Mouse (Mus musculus) heart, embryonic 11.5 days (tissue): ENCODE data around the gene Sema4c. TPM values are rescaled to one million over a fixed set of nuclear protein-coding genes. Genes with fewer than 3 reads are reported as not detected.

Experiments
- ATAC-seq: fragments of 200-750 bp; cut with Nextera tagmentation; replicated peaks from 2 replicates; pipeline ENCODE4 v1.8.0; 2017; ENCODE audit warnings: moderate library complexity; ENCODE audit not compliant: insufficient number of reproducible peaks, low FRiP score, low TSS enrichment
- H3K27ac ChIP-seq: fragments of 300-500 bp; sonication (generic); 2 replicates; pipeline ENCODE4 v1.5.1; 2014; ENCODE audit warnings: mild to moderate bottlenecking, low read depth, low read length
- H3K27me3 ChIP-seq: fragments of 300-500 bp; sonication (generic); 2 replicates; pipeline ENCODE4 v1.6.1; 2014; ENCODE audit warnings: mild to moderate bottlenecking, low read length, mixed read lengths; ENCODE audit not compliant: control insufficient read depth, insufficient read depth
- H3K36me3 ChIP-seq: fragments of 300-500 bp; sonication (generic); 2 replicates; pipeline ENCODE4 v1.6.1; 2014; ENCODE audit warnings: mild to moderate bottlenecking, low read length, moderate library complexity, mixed read lengths; ENCODE audit not compliant: control insufficient read depth, insufficient read depth
- H3K4me1 ChIP-seq: fragments of 300-500 bp; sonication (generic); 2 replicates; pipeline ENCODE4 v1.6.1; 2014; ENCODE audit warnings: low read length; ENCODE audit not compliant: control insufficient read depth, insufficient read depth
- H3K4me2 ChIP-seq: fragments of 300-500 bp; sonication (generic); 2 replicates; pipeline ENCODE4 v1.6.1; 2014; ENCODE audit warnings: mild to moderate bottlenecking, moderate library complexity
- H3K4me3 ChIP-seq: fragments of 300-500 bp; sonication (generic); 2 replicates; pipeline ENCODE4 v1.5.1; 2014; ENCODE audit warnings: low read depth, low read length
- H3K9ac ChIP-seq: fragments of 300-500 bp; sonication (generic); 2 replicates; pipeline ENCODE4 v1.6.1; 2014; ENCODE audit warnings: mild to moderate bottlenecking, low read depth, low read length, moderate library complexity
- H3K9me3 ChIP-seq: fragments of 300-500 bp; sonication (generic); replicated peaks from 2 replicates; pipeline ENCODE4 v1.6.1; 2016; ENCODE audit warnings: low read length; ENCODE audit not compliant: control insufficient read depth
- WGBS: fragments of 180-500 bp; shearing (Covaris S2); extraction: QIAGEN DNeasy Blood & Tissue Kit; methylation state at CpG from one replicate; pipeline ENCODE4 v1.1.7; 2014; ENCODE audit not compliant: insufficient replicate concordance; 5-methylcytosine and 5-hydroxymethylcytosine counted together
- polyA plus RNA-seq: library from polyadenylated mRNA; unstranded; fragments of >200 nt; fragmentation: Nextera tagmentation; extraction: Ambion mirVana; gene quantifications from 2 replicates; pipeline ENCODE4 v1.2.1, GENCODE M21; 2014

The Sema4c gene
- polyA plus RNA-seq, 1 experiment from 2014 or later: 2.1 TPM

DNA sequence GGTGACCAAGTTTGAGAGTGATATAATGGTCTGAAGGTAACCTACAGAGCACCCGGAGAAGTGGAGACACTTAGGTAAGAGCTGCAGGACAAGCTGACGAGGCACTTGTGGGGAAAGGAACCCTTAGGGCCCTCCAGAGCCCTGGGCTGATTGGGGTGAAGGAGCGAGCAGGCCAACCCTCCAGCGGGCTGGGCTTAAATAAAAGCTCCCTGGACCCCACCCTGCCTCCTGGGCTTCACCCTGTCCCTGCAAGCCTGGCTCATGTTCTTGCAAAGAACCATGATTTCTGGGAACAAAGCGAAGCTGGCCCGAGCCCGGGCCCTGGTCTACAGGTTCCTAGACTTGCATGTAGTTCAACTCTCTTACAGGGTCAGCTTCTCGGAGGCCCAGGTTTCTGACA lies 15.4 kb upstream of the Sema4c start:
- no peak for ATAC-seq
- Histone ChIP-seq H3K36me3 (no peaks in the 10 kb centered on the region), H3K4me2 (no peak overlapping the region), H3K9me3 (no peaks in the 10 kb centered on the region), H3K4me1 (peaks cover 25% of the 10 kb centered on the region), H3K9ac (no peak overlapping the region), H3K27ac (no peak overlapping the region), H3K4me3 (no peak overlapping the region), H3K27me3 (no peaks in the 10 kb centered on the region)
- 77% methylated on average over 8 of the region's 8 CpGs for WGBS

DNA sequence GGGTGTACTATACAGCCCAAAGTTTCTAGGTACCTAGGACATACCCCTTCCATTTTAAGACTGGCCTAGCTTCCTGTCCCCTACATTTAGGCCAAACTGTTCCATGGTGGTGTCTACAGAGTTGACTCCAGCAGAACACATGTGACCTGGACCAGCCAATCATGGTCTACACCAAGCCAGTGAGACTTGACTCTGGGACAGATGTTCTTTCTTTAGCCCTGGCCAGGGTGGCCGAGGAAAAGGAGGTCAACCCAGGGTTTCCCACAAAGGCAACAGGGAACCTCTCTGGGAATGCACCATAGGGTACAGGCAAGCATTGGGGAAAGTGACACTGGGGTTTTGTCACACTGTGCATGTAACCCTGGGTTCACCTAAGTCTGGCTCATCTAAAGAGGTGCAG lies 14.6 kb upstream of the Sema4c start:
- H3K27ac ChIP-seq: no peak overlapping the region
- H3K4me1 ChIP-seq: peaks cover 30% of the 10 kb centered on the region
- ATAC-seq: no peak
- no peaks in the 10 kb centered on the region for H3K9me3 ChIP-seq
- H3K4me3 ChIP-seq: no peak overlapping the region
- no peak overlapping the region for H3K4me2 ChIP-seq
- no peaks in the 10 kb centered on the region for H3K36me3 ChIP-seq
- no peaks in the 10 kb centered on the region for H3K27me3 ChIP-seq
- WGBS: 76% methylated on average over 1 of the region's 1 CpGs
- no peak overlapping the region for H3K9ac ChIP-seq

DNA sequence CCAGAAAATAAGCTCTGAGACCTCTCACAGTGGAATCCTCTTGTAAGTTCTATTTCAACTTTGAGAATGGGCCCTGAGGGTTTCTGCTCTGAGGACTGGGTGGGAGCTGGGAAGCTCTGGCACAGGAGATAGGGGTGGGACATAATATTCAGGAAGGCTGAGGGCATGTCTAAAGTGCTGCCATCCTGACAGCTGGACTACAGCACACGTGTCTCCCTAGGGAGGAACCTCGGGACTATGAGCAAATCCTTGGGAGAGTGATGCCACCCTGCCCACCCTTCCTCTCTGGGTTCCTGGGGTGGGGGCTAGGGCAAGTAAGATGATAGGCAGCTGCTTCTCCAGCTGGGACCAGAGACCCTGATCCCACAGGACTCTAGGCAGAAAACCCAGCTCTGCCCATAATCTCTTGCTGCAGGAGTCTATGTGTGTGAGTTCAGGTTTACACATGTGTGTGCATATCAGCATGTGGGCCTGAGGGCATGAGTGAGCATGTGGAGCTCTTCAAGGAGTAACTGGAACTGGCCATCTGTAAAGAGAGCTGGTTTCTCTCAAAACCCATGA lies 14.1 kb upstream of the Sema4c start:
- ATAC-seq: no peak
- Histone ChIP-seq H3K27me3 (no peaks in the 10 kb centered on the region), H3K9me3 (no peaks in the 10 kb centered on the region), H3K4me3 (no peak overlapping the region), H3K9ac (no peak overlapping the region), H3K4me1 (peaks cover 28% of the 10 kb centered on the region), H3K4me2 (no peak overlapping the region), H3K36me3 (no peaks in the 10 kb centered on the region), H3K27ac (no peak overlapping the region)
- 61% methylated on average over 2 of the region's 2 CpGs for WGBS

DNA sequence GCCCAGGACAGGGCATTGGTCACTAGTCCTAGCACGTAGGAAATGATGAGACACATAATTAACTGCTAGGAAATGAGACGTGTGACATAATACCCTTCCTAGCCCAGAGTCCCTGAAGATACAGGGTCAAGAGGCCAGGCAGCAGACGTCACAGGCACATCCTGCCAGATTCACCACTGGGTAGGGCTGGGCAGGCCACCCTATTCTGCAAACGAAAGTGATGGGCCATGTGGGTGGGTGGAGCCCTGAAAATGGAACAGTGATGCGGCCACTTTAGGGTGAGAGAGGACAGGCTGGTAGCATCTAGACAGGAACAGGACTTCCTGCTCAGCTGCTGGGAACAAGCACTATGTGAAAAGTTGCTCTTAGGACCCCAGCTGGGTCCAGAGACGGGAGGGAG lies 13.5 kb upstream of the Sema4c start:
- Histone ChIP-seq H3K27ac (no peak overlapping the region), H3K36me3 (no peaks in the 10 kb centered on the region), H3K9ac (no peak overlapping the region), H3K27me3 (no peaks in the 10 kb centered on the region), H3K4me1 (peaks cover 26% of the 10 kb centered on the region), H3K4me2 (no peak overlapping the region), H3K9me3 (no peaks in the 10 kb centered on the region), H3K4me3 (no peak overlapping the region)
- WGBS: 29% methylated on average over 6 of the region's 6 CpGs
- no peak for ATAC-seq

DNA sequence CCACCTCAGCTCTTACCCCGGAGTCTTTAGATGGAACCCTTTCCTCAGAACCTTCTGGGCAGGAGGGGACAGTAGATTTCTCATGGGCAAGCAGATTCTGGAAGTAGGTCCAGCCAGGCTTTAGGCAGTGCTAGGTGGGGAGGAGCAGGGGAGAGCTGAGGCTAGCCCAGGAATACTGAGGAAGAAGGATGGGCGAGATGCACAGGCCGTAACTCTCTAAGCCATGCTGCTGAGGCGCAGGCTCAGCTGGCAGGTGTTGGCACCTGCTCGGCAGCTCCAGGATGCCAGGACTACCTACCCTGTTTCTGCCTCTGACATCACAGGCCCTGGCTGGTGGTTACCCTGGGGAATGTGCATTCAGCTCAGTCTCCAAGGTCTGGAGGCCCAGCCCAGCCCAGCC lies 12.2 kb upstream of the Sema4c start:
- H3K4me1 ChIP-seq: peaks cover 29% of the 10 kb centered on the region
- H3K27ac ChIP-seq: no peak overlapping the region
- H3K9me3 ChIP-seq: no peaks in the 10 kb centered on the region
- H3K4me2 ChIP-seq: no peak overlapping the region
- no peak overlapping the region for H3K4me3 ChIP-seq
- H3K9ac ChIP-seq: no peak overlapping the region
- H3K27me3 ChIP-seq: no peaks in the 10 kb centered on the region
- no peak for ATAC-seq
- WGBS: 77% methylated on average over 5 of the region's 5 CpGs
- no peaks in the 10 kb centered on the region for H3K36me3 ChIP-seq

DNA sequence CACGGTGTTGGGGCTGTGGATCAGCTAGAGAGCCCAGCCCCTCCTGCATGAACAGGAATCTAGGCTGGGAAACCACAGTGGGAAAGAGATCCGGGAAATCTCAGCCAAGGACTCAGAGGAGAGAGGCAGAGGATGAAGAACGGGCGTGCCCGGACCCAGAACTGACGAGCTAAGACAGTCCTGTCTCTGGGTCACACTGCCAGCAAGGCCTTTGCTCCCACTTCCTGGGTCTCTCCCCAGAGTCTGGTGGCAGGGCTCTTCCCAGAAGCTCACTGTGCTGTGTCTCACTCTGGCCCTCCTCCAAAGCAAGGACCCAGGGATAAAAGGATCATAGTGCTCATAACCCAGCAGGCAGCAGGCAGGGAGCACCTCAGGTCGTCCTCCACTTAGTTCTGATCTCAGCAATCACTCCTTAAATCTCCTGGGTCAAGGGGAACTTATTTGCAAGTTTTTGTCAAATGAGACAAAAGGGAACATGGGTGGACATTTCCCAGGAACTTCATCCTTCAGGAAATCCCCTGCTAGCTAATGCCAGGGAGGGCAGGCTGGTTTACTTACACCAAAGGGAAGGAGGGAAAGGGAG lies 11.6 kb upstream of the Sema4c start:
- no peaks in the 10 kb centered on the region for H3K9me3 ChIP-seq
- no peaks in the 10 kb centered on the region for H3K27me3 ChIP-seq
- no peak overlapping the region for H3K9ac ChIP-seq
- ATAC-seq: no peak
- H3K4me1 ChIP-seq: peaks cover 29% of the 10 kb centered on the region
- no peak overlapping the region for H3K27ac ChIP-seq
- no peak overlapping the region for H3K4me3 ChIP-seq
- no peaks in the 10 kb centered on the region for H3K36me3 ChIP-seq
- H3K4me2 ChIP-seq: no peak overlapping the region
- WGBS: 62% methylated on average over 7 of the region's 7 CpGs

DNA sequence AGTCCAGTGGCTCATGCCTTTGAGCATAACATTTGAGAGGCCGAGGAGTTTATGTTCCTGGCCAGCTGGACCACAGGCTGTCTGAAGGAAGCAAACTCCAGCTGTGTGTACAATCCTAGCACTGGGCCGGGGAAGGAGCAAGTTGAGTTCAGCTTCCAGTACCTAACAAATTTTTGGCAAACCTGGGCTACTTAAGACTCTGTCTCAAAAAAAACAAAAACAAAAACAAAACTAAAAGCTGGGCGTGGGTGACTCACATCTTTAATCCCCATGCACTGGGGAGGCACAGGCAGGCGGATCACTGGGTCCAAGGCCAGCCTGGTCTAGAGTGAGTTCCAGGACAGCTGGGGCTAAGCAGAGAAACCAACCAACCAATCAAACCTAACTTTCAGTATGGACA lies 10.6 kb upstream of the Sema4c start:
- no peaks in the 10 kb centered on the region for H3K36me3 ChIP-seq
- no peak overlapping the region for H3K27ac ChIP-seq
- ATAC-seq: no peak
- no peak overlapping the region for H3K4me2 ChIP-seq
- no peak overlapping the region for H3K4me3 ChIP-seq
- no peaks in the 10 kb centered on the region for H3K27me3 ChIP-seq
- no peak overlapping the region for H3K9ac ChIP-seq
- WGBS: 80% methylated on average over 4 of the region's 4 CpGs
- H3K9me3 ChIP-seq: no peaks in the 10 kb centered on the region
- H3K4me1 ChIP-seq: peaks cover 38% of the 10 kb centered on the region

DNA sequence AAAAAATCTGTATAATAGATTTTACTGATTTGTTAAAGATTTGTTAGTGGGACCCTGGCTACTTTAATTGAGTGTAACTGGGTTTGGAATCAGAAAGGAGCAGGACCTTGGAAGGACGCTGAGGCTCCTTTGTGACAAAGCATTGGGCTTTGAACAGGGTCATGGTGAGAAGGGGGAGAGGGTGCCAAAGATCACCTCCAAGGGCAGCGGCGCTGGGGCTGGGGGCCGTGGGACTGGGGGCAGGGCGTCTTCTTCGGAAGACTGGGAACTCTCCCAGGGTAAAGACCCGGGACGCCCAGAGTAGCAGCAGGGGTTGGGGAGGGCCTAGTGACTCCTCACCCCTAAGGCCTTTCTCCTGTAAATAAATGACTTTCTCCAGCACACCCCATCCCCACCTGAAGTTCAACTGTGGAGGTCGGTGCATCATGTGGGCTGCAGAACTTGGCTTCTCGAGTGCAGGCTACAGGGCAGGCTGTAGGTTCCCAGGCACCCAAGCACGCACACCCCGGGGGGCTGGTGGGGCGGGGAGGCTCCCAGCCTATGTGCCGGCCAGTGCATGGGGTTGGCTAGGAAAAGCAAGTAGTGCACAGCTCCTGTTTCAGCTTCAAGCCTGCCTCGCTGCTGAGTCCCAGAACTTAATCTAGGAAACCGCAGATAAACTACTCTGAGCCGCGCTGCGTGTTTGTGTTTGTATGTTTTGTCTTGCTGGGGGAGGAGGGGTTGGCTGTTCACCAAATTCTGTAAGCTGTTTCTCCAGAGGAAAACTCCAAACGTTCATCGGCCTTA lies 9.9 kb upstream of the Sema4c start:
- H3K36me3 ChIP-seq: no peaks in the 10 kb centered on the region
- H3K27ac ChIP-seq: no peak overlapping the region
- 39% methylated on average over 21 of the region's 21 CpGs for WGBS
- H3K4me2 ChIP-seq: no peak overlapping the region
- no peaks in the 10 kb centered on the region for H3K27me3 ChIP-seq
- H3K9me3 ChIP-seq: no peaks in the 10 kb centered on the region
- H3K4me3 ChIP-seq: no peak overlapping the region
- H3K4me1 ChIP-seq: peaks cover 44% of the 10 kb centered on the region
- ATAC-seq: no peak
- H3K9ac ChIP-seq: no peak overlapping the region
